Comparison of ENCODE assay signal across 8 mouse cellular contexts in genomic region chr6:17281757-17282092, GRCm38 (mm10). TPM values are rescaled to one million over a fixed set of nuclear protein-coding genes. Genes with fewer than 3 reads are reported as not detected.
DNase-seq lines count a peak whose midpoint lies in the region; ATAC-seq and TF ChIP-seq lines count a peak whose summit lies in the region.

No protein-coding gene starts in this region.

- intact Hi-C loops in left cerebral cortex, postnatal 4 days (cut with DNase I), result no loop called here

- H3K27me3 ChIP-seq in embryonic facial prominence, embryonic 15.5 days, result no peaks in the 10 kb centered on the region
- H3K27me3 ChIP-seq in hindbrain, embryonic 14.5 days (ENCODE audit: control insufficient read depth, insufficient read depth, low read length), result peaks cover 5% of the 10 kb centered on the region; the same call in 1 of the 2 replicates

- peaks cover 17% of the 10 kb centered on the region for H3K4me1 ChIP-seq in lung, adult 2 months (ENCODE audit: control insufficient read depth, insufficient read depth, low read length)
- H3K4me1 ChIP-seq in embryonic facial prominence, embryonic 15.5 days, result 0 out of 2 replicates have a peak, but pooled peaks cover 16% of the 10 kb centered on the region
- H3K4me1 ChIP-seq in hindbrain, embryonic 14.5 days (replicated peaks; ENCODE audit: control insufficient read depth, insufficient read depth, low read length), result peaks cover 3% of the 10 kb centered on the region; the same call in 1 of the 2 replicates

- ATAC-seq in embryonic facial prominence, embryonic 15.5 days (ENCODE audit: insufficient number of reproducible peaks, low FRiP score, low TSS enrichment, low read depth), result peak; percentile 48; the same call in 1 of the 2 replicates
- ATAC-seq in hindbrain, embryonic 14.5 days (ENCODE audit: low FRiP score), result no peak
- ATAC-seq in megakaryocyte progenitor cell, adult 5-6 weeks (replicated peaks; ENCODE audit: poor library complexity), result peak; percentile 42

- no peak for TF ChIP-seq POLR2A in lung, adult 2 months (IDR thresholded peaks at IDR 0.05; ENCODE audit: borderline replicate concordance, extremely low read depth, low read depth, low read length)

- H3K36me3 ChIP-seq in embryonic facial prominence, embryonic 15.5 days, result no peaks in the 10 kb centered on the region
- no peaks in the 10 kb centered on the region for H3K36me3 ChIP-seq in hindbrain, embryonic 14.5 days (replicated peaks; ENCODE audit: control insufficient read depth, insufficient read depth)

- WGBS in lung, adult 2 months, result 4% methylated on average over 8 of the region's 8 CpGs
- WGBS in embryonic facial prominence, embryonic 15.5 days, result 17% methylated on average over 8 of the region's 8 CpGs
- WGBS in hindbrain, embryonic 14.5 days, result 23% methylated on average over 8 of the region's 8 CpGs

- DNase-seq in lung, adult 2 months, result peak; percentile 36
- DNase-seq in lung, postnatal 10 days, result no peak
- no peak for DNase-seq in hindbrain, embryonic 14.5 days (ENCODE audit: low spot score)
- DNase-seq in layer of hippocampus, postnatal 36 days, result no peak
- no peak for DNase-seq in T-cell, adult 2 months (ENCODE audit: low spot score)
- no peak for DNase-seq in left cerebral cortex, postnatal 4 days

- peak overlapping the region; percentile 74 for H3K27ac ChIP-seq in embryonic facial prominence, embryonic 15.5 days (replicated peaks)
- H3K27ac ChIP-seq in hindbrain, embryonic 14.5 days, result no peak overlapping the region

- H3K4me3 ChIP-seq in lung, adult 2 months (replicated peaks; ENCODE audit: extremely low read depth, low read depth, low read length), result peak overlapping the region; percentile 87
- peak overlapping the region; percentile 50 for H3K4me3 ChIP-seq in embryonic facial prominence, embryonic 15.5 days (replicated peaks)
- H3K4me3 ChIP-seq in hindbrain, embryonic 14.5 days (replicated peaks; ENCODE audit: low read length), result peak overlapping the region; percentile 60

- H3K4me2 ChIP-seq in embryonic facial prominence, embryonic 15.5 days (replicated peaks), result peak overlapping the region; percentile 90
- peak overlapping the region; percentile 96 for H3K4me2 ChIP-seq in hindbrain, embryonic 14.5 days (replicated peaks)

- H3K9ac ChIP-seq in embryonic facial prominence, embryonic 15.5 days, result no peak overlapping the region
- H3K9ac ChIP-seq in hindbrain, embryonic 14.5 days, result no peak overlapping the region

- no peak for TF ChIP-seq CTCF in lung, adult 2 months (IDR thresholded peaks at IDR 0.05; ENCODE audit: insufficient read depth, low read length)

- no peaks in the 10 kb centered on the region for H3K9me3 ChIP-seq in embryonic facial prominence, embryonic 15.5 days (replicated peaks)
- no peaks in the 10 kb centered on the region for H3K9me3 ChIP-seq in hindbrain, embryonic 14.5 days (ENCODE audit: control insufficient read depth, low read length)

RNA-seq across cellular contexts. Expression of gene Cav2, which starts 0.7 kb away (rescaled TPM):
- 220 and 261 TPM in 2 replicates for polyA plus RNA-seq in lung, adult 2 months (2012; rRNA removed)
- 38.5 and 47.3 TPM in 2 replicates for polyA plus RNA-seq in embryonic facial prominence, embryonic 15.5 days (2015; fragmentation: Nextera tagmentation; extraction: Ambion mirVana)
- 19.4 and 24.1 TPM in 2 replicates for polyA plus RNA-seq in hindbrain, embryonic 14.5 days (2014; fragmentation: Nextera tagmentation; extraction: Ambion mirVana)
- total RNA-seq in megakaryocyte progenitor cell, adult 5-6 weeks (2015), result 0.74 and 1.1 TPM in 2 replicates
- 0.37 and 0.78 TPM in 2 replicates for total RNA-seq in megakaryocyte progenitor cell, adult 5-6 weeks (2017)
- total RNA-seq in layer of hippocampus, postnatal 36 days (2021), result 10 to 100 TPM; 19.9 to 23.3 TPM
- 10 to 100 TPM; 19.6 to 20.7 TPM for total RNA-seq in left cerebral cortex, postnatal 4 days (2021)

RNA-seq across cellular contexts. Expression of gene Cav1, which starts 24.4 kb away (rescaled TPM):
- polyA plus RNA-seq in lung, adult 2 months (2012; rRNA removed), result 1,746 and 2,229 TPM in 2 replicates
- polyA plus RNA-seq in embryonic facial prominence, embryonic 15.5 days (2015; fragmentation: Nextera tagmentation; extraction: Ambion mirVana), result 209 and 234 TPM in 2 replicates
- polyA plus RNA-seq in hindbrain, embryonic 14.5 days (2014; fragmentation: Nextera tagmentation; extraction: Ambion mirVana), result 27.5 and 33.0 TPM in 2 replicates
- total RNA-seq in megakaryocyte progenitor cell, adult 5-6 weeks (2015), result not detected in 2 replicates
- not detected in 2 replicates for total RNA-seq in megakaryocyte progenitor cell, adult 5-6 weeks (2017)
- 10 to 100 TPM; 18.7 to 24.5 TPM for total RNA-seq in layer of hippocampus, postnatal 36 days (2021)
- 10 to 100 TPM; 47.9 to 48.5 TPM for total RNA-seq in left cerebral cortex, postnatal 4 days (2021)

Comparison
In these comparisons a context has a peak if more than half of its experiments do, and no peak if none do; other contexts are left out.
1. RNA of gene Cav2, which starts 0.7 kb away (total RNA-seq): 19.9 to 23.3 TPM in layer of hippocampus, postnatal 36 days and 19.6 to 20.7 TPM in left cerebral cortex, postnatal 4 days; 0.37 to 1.1 TPM in megakaryocyte progenitor cell, adult 5-6 weeks; every median in the first group is over 4 times any median in the second.
2. RNA of gene Cav1, which starts 24.4 kb away (total RNA-seq): 47.9 to 48.5 TPM in left cerebral cortex, postnatal 4 days and 18.7 to 24.5 TPM in layer of hippocampus, postnatal 36 days; not detected in megakaryocyte progenitor cell, adult 5-6 weeks; every median in the first group is over 10 times any median in the second.
3. Peak in every context shown above with its lines, with median percentiles within 50 percentile points of each other: H3K4me3 ChIP-seq.